In the genomic region with DNA sequence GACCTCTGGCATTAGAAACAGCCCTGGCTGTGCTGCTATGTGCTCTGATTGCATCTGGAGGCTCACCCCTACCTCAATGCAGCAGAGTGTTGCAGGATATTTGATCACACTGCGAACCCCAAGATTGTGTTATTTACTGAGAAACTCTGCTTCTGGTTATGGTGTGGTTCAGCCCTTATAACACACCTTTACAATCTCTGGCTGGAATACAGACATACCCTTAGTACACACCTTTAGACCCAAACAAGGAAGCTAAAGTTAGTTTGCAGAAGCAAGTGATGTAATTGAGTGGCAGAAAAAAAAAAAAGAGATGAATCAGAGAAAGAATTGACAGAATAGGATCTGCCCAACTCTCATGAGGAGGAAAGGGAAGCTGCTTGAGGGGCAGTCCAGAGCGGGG, we compare ENCODE assay signal across 17 mouse cellular contexts. TPM values are rescaled to one million over a fixed set of nuclear protein-coding genes. Genes with fewer than 3 reads are reported as not detected.
"Had no signal": no experiment of that assay in that cellular context is flagged by ENCODE, and none has a peak within 500 bp of the region (broad histone marks: within the 10 kb centered on the region; RNA-seq: fewer than 3 reads in every experiment).

No protein-coding gene starts in this region.

- H3K9me3 ChIP-seq: neural tube, embryonic 12.5 days; neural tube, embryonic 13.5 days; neural tube, embryonic 15.5 days; stomach, embryonic 15.5 days had no signal

- H3K36me3 ChIP-seq: neural tube, embryonic 12.5 days; stomach, embryonic 15.5 days had no signal

- H3K4me3 ChIP-seq: neural tube, embryonic 12.5 days; neural tube, embryonic 13.5 days; neural tube, embryonic 15.5 days; stomach, embryonic 15.5 days had no signal

- H3K4me1 ChIP-seq: neural tube, embryonic 12.5 days; neural tube, embryonic 13.5 days; neural tube, embryonic 15.5 days; stomach, embryonic 15.5 days had no signal

- H3K4me2 ChIP-seq: neural tube, embryonic 12.5 days; neural tube, embryonic 13.5 days; neural tube, embryonic 15.5 days; stomach, embryonic 15.5 days had no signal

- H3K9ac ChIP-seq: neural tube, embryonic 12.5 days; neural tube, embryonic 13.5 days; neural tube, embryonic 15.5 days; stomach, embryonic 15.5 days had no signal

- DNase-seq: retina, postnatal 1 day; right cerebral cortex, adult 18-20 months; right cerebral cortex, postnatal 14 days; right cerebral cortex, postnatal 25 days; right cerebral cortex, postnatal 4 days; spleen, adult 18-20 months; thymus, adult 18-20 months; thymus, adult 2 months; thymus, postnatal 14 days; thymus, postnatal 25 days; thymus, postnatal 36 days; thymus, postnatal 4 days had no signal

- H3K27ac ChIP-seq: neural tube, embryonic 12.5 days; neural tube, embryonic 13.5 days; neural tube, embryonic 15.5 days; stomach, embryonic 15.5 days had no signal

- H3K27me3 ChIP-seq: neural tube, embryonic 12.5 days; neural tube, embryonic 13.5 days; neural tube, embryonic 15.5 days; stomach, embryonic 15.5 days had no signal

RNA-seq across cellular contexts. Expression of a gene that starts 33.2 kb away (rescaled TPM):
- total RNA-seq: neutrophil, adult 5-6 weeks had no signal
- polyA plus RNA-seq: thymus, adult 2 months had no signal
